Comparison of ENCODE assay signal across 19 mouse cellular contexts in the genomic region with DNA sequence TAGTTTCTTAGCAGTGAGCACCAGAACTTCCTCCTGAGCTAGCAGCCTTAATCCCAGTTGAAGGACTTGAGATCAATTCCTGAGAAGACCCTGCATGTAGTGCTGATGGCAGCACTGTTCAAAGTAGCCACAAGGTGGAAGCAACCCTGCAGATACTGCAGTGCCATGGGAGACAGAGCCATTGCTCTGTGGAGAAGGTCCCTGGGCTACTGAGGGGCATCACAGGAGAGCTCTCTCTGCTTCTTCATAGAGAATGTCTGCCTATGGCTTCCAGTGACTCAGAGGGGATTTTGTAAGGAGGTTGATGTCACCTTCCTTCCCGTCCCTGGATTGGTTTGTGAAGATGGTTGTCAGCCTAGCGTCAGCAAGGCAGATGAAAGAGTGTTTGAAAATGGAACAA. TPM values are rescaled to one million over a fixed set of nuclear protein-coding genes. Genes with fewer than 3 reads are reported as not detected.
DNase-seq lines count a peak whose midpoint lies in the region; ATAC-seq and TF ChIP-seq lines count a peak whose summit lies in the region.
"Not testable (repeated sequence)": the region's sequence is repeated elsewhere in the genome, so short reads cannot be mapped to it uniquely, and the experiment has no call there.
"Had no signal": no experiment of that assay in that cellular context is flagged by ENCODE, and none has a peak within 500 bp of the region (broad histone marks: within the 10 kb centered on the region; RNA-seq: fewer than 3 reads in every experiment).

No protein-coding gene starts in this region.

- H3K9ac ChIP-seq in intestine, postnatal 0 days (ENCODE audit: low read depth, low read length) = not testable (repeated sequence)

- not testable (repeated sequence) for TF ChIP-seq POLR2A in brain, embryonic 14.5 days (IDR thresholded peaks at IDR 0.05; ENCODE audit: borderline replicate concordance, extremely low read depth, insufficient read depth, insufficient read length, poor library complexity, severe bottlenecking); embryonic fibroblast, embryonic 13.5 days (IDR thresholded peaks at IDR 0.05; ENCODE audit: low read depth, low read length); lung, adult 2 months (IDR thresholded peaks at IDR 0.05; ENCODE audit: borderline replicate concordance, extremely low read depth, low read depth, low read length)

- not testable (repeated sequence) for TF ChIP-seq CTCF in G1E (IDR thresholded peaks at IDR 0.05; ENCODE audit: low read depth, low read length)
- TF ChIP-seq CTCF in brain, embryonic 14.5 days (IDR thresholded peaks at IDR 0.05; ENCODE audit: borderline replicate concordance, extremely low read depth, insufficient read depth, insufficient read length) = peak; percentile 27; the same call in 1 of the 2 replicates
- 0 out of 2 replicates have a peak, but pooled peaks have one; percentile 4 for TF ChIP-seq CTCF in embryonic fibroblast, embryonic 13.5 days (IDR thresholded peaks at IDR 0.05; ENCODE audit: borderline replicate concordance, insufficient read depth, low read length)
- TF ChIP-seq CTCF in intestine, postnatal 0 days (IDR thresholded peaks at IDR 0.05; ENCODE audit: low read depth) = peak; percentile 66
- peak; percentile 62 for TF ChIP-seq CTCF in layer of hippocampus, adult 2 months (conservative IDR thresholded peaks at IDR 0.05)
- peak; percentile 17; the same call in 1 of the 2 replicates for TF ChIP-seq CTCF in lung, adult 2 months (IDR thresholded peaks at IDR 0.05; ENCODE audit: insufficient read depth, low read length)

- not testable (repeated sequence) for H3K27me3 ChIP-seq in G1E (ENCODE audit: insufficient read depth, low read length); intestine, postnatal 0 days (replicated peaks; ENCODE audit: control insufficient read depth, insufficient read depth, low read length)

- ATAC-seq in G1E (ENCODE audit: extremely low read depth, insufficient number of reproducible peaks, low FRiP score, poor library complexity, severe bottlenecking) = peak; percentile 42; the same call in 1 of the 2 replicates
- not testable (repeated sequence) for ATAC-seq in intestine, postnatal 0 days
- ATAC-seq in neutrophil, adult 5-6 weeks (ENCODE audit: extremely low read depth, insufficient number of reproducible peaks, low FRiP score, poor library complexity, severe bottlenecking) = peak; percentile 56

- H3K27ac ChIP-seq in embryonic fibroblast, embryonic 13.5 days (ENCODE audit: insufficient read depth, low read length); intestine, postnatal 0 days (ENCODE audit: low read depth, low read length); layer of hippocampus, adult 2 months: not testable (repeated sequence)

- not testable (repeated sequence) for H3K4me3 ChIP-seq in G1E (ENCODE audit: low read depth, low read length); embryonic fibroblast, embryonic 13.5 days (ENCODE audit: insufficient read depth, low read length); intestine, postnatal 0 days (ENCODE audit: low read depth, low read length); layer of hippocampus, adult 2 months; lung, adult 2 months (replicated peaks; ENCODE audit: extremely low read depth, low read depth, low read length)

- not testable (repeated sequence) for H3K9me3 ChIP-seq in G1E (replicated peaks); intestine, postnatal 0 days (ENCODE audit: control insufficient read depth)

- DNase-seq in G1E (ENCODE audit: low spot score); layer of hippocampus, adult 2 months (ENCODE audit: low spot score in 2 of 2); lung, adult 2 months: not testable (repeated sequence)
- peak; percentile 3 for DNase-seq in brain, embryonic 14.5 days (ENCODE audit: low read depth)

- not testable (repeated sequence) for H3K36me3 ChIP-seq in G1E (replicated peaks); intestine, postnatal 0 days (ENCODE audit: control insufficient read depth, insufficient read depth)

- WGBS in intestine, postnatal 0 days = 78% methylated on average over 2 of the region's 2 CpGs
- WGBS in lung, adult 2 months = 68% methylated on average over 2 of the region's 2 CpGs

- not testable (repeated sequence) for H3K4me2 ChIP-seq in intestine, postnatal 0 days (replicated peaks; ENCODE audit: low read depth)

- not testable (repeated sequence) for H3K4me1 ChIP-seq in G1E (ENCODE audit: insufficient read depth, low read depth, low read length); embryonic fibroblast, embryonic 13.5 days (ENCODE audit: control insufficient read depth, insufficient read depth, low read length); intestine, postnatal 0 days (replicated peaks; ENCODE audit: control insufficient read depth, insufficient read depth, low read length); lung, adult 2 months (ENCODE audit: control insufficient read depth, insufficient read depth, low read length)

RNA-seq across cellular contexts. Expression of a gene that starts 15.5 kb away (rescaled TPM):
- 0.60 TPM in 1 of 2 replicates, not detected in the other for total RNA-seq in G1E (2014; fragmentation: Nextera tagmentation)
- total RNA-seq in G1E (2017) = 0.23 and 0.98 TPM in 2 replicates
- not detected in 2 replicates for polyA plus RNA-seq in G1E (2012)
- 1.5 and 2.0 TPM in 2 replicates for polyA plus RNA-seq in brain, embryonic 14.5 days (2012; rRNA removed)
- 16.4 and 20.8 TPM in 2 replicates for polyA plus RNA-seq in embryonic fibroblast, embryonic 13.5 days (2011; ENCODE audit: insufficient read length, low read depth, missing spikeins)
- polyA plus RNA-seq in intestine, postnatal 0 days (2015; fragmentation: Nextera tagmentation; extraction: Ambion mirVana) = 5.7 and 5.8 TPM in 2 replicates
- total RNA-seq in layer of hippocampus, adult 2 months (2021) = 1 to 10 TPM in 1 of 2 experiments, under 1 TPM in 1; 0.59 to 1.3 TPM
- polyA plus RNA-seq in lung, adult 2 months (2012; rRNA removed) = 34.5 and 45.3 TPM in 2 replicates
- total RNA-seq in neutrophil, adult 5-6 weeks (2017) = 14.0 and 14.7 TPM in 2 replicates
- polyA plus RNA-seq: midbrain, embryonic 10.5 days had no signal

RNA-seq across cellular contexts. Expression of a gene that starts 15.7 kb away (rescaled TPM):
- total RNA-seq in G1E (2014; fragmentation: Nextera tagmentation) = not detected in 2 replicates
- 0.05 TPM in 1 of 2 replicates, not detected in the other for total RNA-seq in G1E (2017)
- not detected in 2 replicates for polyA plus RNA-seq in G1E (2012)
- 0.04 TPM in 1 of 2 replicates, not detected in the other for polyA plus RNA-seq in brain, embryonic 14.5 days (2012; rRNA removed)
- polyA plus RNA-seq in embryonic fibroblast, embryonic 13.5 days (2011; ENCODE audit: insufficient read length, low read depth, missing spikeins) = 0.39 TPM in 1 of 2 replicates, not detected in the other
- polyA plus RNA-seq in intestine, postnatal 0 days (2015; fragmentation: Nextera tagmentation; extraction: Ambion mirVana) = not detected in 2 replicates
- total RNA-seq in layer of hippocampus, adult 2 months (2021) = under 1 TPM in 1 of 2 experiments, not detected in 1; 0.44 TPM
- 0.06 and 0.36 TPM in 2 replicates for polyA plus RNA-seq in lung, adult 2 months (2012; rRNA removed)
- total RNA-seq in neutrophil, adult 5-6 weeks (2017) = 2.8 TPM in 2 replicates
- total RNA-seq: layer of hippocampus, postnatal 36 days; left cerebral cortex, postnatal 36 days had no signal
- polyA plus RNA-seq: forebrain, embryonic 12.5 days; heart, embryonic 16.5 days; hindbrain, embryonic 12.5 days; large intestine, adult 2 months; liver, embryonic 11.5 days; midbrain, embryonic 10.5 days; neural tube, embryonic 13.5 days had no signal

RNA-seq across cellular contexts. Expression of a gene that starts 47.1 kb away (rescaled TPM):
- total RNA-seq in G1E (2014; fragmentation: Nextera tagmentation) (not detected in 2 replicates), G1E (2017) (0.27 and 0.41 TPM in 2 replicates)
- polyA plus RNA-seq in G1E (2012) = not detected in 2 replicates
- 0.92 and 1.8 TPM in 2 replicates for polyA plus RNA-seq in brain, embryonic 14.5 days (2012; rRNA removed)
- polyA plus RNA-seq in embryonic fibroblast, embryonic 13.5 days (2011; ENCODE audit: insufficient read length, low read depth, missing spikeins) = 0.58 and 1.8 TPM in 2 replicates
- 0.35 and 0.58 TPM in 2 replicates for polyA plus RNA-seq in intestine, postnatal 0 days (2015; fragmentation: Nextera tagmentation; extraction: Ambion mirVana)
- under 1 TPM in 1 of 2 experiments, not detected in 1; 0.54 TPM for total RNA-seq in layer of hippocampus, adult 2 months (2021)
- 2.4 and 2.9 TPM in 2 replicates for polyA plus RNA-seq in lung, adult 2 months (2012; rRNA removed)
- 8.6 and 9.6 TPM in 2 replicates for total RNA-seq in neutrophil, adult 5-6 weeks (2017)
- total RNA-seq: layer of hippocampus, postnatal 36 days had no signal
- polyA plus RNA-seq: intestine, embryonic 14.5 days; midbrain, embryonic 10.5 days; neural tube, embryonic 13.5 days had no signal

RNA-seq across cellular contexts. Expression of a gene that starts 50.3 kb away (rescaled TPM):
- not detected in 2 replicates for total RNA-seq in G1E (2014; fragmentation: Nextera tagmentation)
- 0.05 TPM in 1 of 2 replicates, not detected in the other for total RNA-seq in G1E (2017)
- polyA plus RNA-seq in G1E (2012) = not detected in 2 replicates
- polyA plus RNA-seq in brain, embryonic 14.5 days (2012; rRNA removed) = 0.05 TPM in 1 of 2 replicates, not detected in the other
- not detected in 2 replicates for polyA plus RNA-seq in embryonic fibroblast, embryonic 13.5 days (2011; ENCODE audit: insufficient read length, low read depth, missing spikeins)
- polyA plus RNA-seq in intestine, postnatal 0 days (2015; fragmentation: Nextera tagmentation; extraction: Ambion mirVana) = 0.05 and 0.16 TPM in 2 replicates
- not detected for total RNA-seq in layer of hippocampus, adult 2 months (2021)
- polyA plus RNA-seq in lung, adult 2 months (2012; rRNA removed) = 0.11 and 0.12 TPM in 2 replicates
- 1.0 and 1.1 TPM in 2 replicates for total RNA-seq in neutrophil, adult 5-6 weeks (2017)
- total RNA-seq: gastrocnemius, postnatal 14 days; layer of hippocampus, postnatal 36 days; left cerebral cortex, postnatal 36 days had no signal
- polyA plus RNA-seq: adrenal gland, adult 2 months; forebrain, embryonic 12.5 days; heart, embryonic 16.5 days; liver, embryonic 11.5 days; midbrain, embryonic 10.5 days; neural tube, embryonic 13.5 days had no signal

RNA-seq across cellular contexts. Expression of a gene that starts 55.3 kb away (rescaled TPM):
- 0.30 and 0.63 TPM in 2 replicates for total RNA-seq in G1E (2014; fragmentation: Nextera tagmentation)
- total RNA-seq in G1E (2017) = 3.9 and 4.5 TPM in 2 replicates
- 0.08 and 0.18 TPM in 2 replicates for polyA plus RNA-seq in G1E (2012)
- 0.72 and 0.81 TPM in 2 replicates for polyA plus RNA-seq in brain, embryonic 14.5 days (2012; rRNA removed)
- polyA plus RNA-seq in embryonic fibroblast, embryonic 13.5 days (2011; ENCODE audit: insufficient read length, low read depth, missing spikeins) = 8.0 and 11.2 TPM in 2 replicates
- 57.4 and 60.9 TPM in 2 replicates for polyA plus RNA-seq in intestine, postnatal 0 days (2015; fragmentation: Nextera tagmentation; extraction: Ambion mirVana)
- under 1 TPM; 0.44 to 0.59 TPM for total RNA-seq in layer of hippocampus, adult 2 months (2021)
- 4.8 and 6.1 TPM in 2 replicates for polyA plus RNA-seq in lung, adult 2 months (2012; rRNA removed)
- 123 TPM in 2 replicates for total RNA-seq in neutrophil, adult 5-6 weeks (2017)
